Mouse (Mus musculus) intestine, postnatal 0 days (tissue): Measurements from ENCODE around the gene Pbx1. TPM values are rescaled to one million over a fixed set of nuclear protein-coding genes. Genes with fewer than 3 reads are reported as not detected.

ENCODE experiments used
- ATAC-seq: fragments of 200-750 bp; cut with Nextera tagmentation; 2 replicates; pipeline ENCODE4 v1.8.0; 2017; ENCODE audit warnings: mild to moderate bottlenecking, moderate TSS enrichment, moderate library complexity
- H3K27ac ChIP-seq: fragments of 300-500 bp; sonication (generic); 2 replicates; pipeline ENCODE4 v1.5.1; 2014; ENCODE audit warnings: mild to moderate bottlenecking, low read depth, low read length, moderate library complexity
- H3K27me3 ChIP-seq: fragments of 300-500 bp; sonication (generic); replicated peaks from 2 replicates; pipeline ENCODE4 v1.6.1; 2014; ENCODE audit warnings: low read length, mixed read lengths; ENCODE audit not compliant: control insufficient read depth, insufficient read depth
- H3K36me3 ChIP-seq: fragments of 300-500 bp; sonication (generic); 2 replicates; pipeline ENCODE4 v1.6.1; 2014; ENCODE audit warnings: mild to moderate bottlenecking, moderate library complexity; ENCODE audit not compliant: control insufficient read depth, insufficient read depth
- H3K4me1 ChIP-seq: fragments of 300-500 bp; sonication (generic); replicated peaks from 2 replicates; pipeline ENCODE4 v1.6.1; 2014; ENCODE audit warnings: antibody characterized with exemption, low read length, mixed read lengths; ENCODE audit not compliant: control insufficient read depth, insufficient read depth
- H3K4me2 ChIP-seq: fragments of 300-500 bp; sonication (generic); replicated peaks from 2 replicates; pipeline ENCODE4 v1.6.1; 2014; ENCODE audit warnings: low read depth, mild to moderate bottlenecking, moderate library complexity
- H3K4me3 ChIP-seq: fragments of 300-500 bp; sonication (generic); 2 replicates; pipeline ENCODE4 v1.5.1; 2014; ENCODE audit warnings: low read depth, low read length
- H3K9ac ChIP-seq: fragments of 300-500 bp; sonication (generic); 2 replicates; pipeline ENCODE4 v1.6.1; 2014; ENCODE audit warnings: mild to moderate bottlenecking, low read depth, low read length
- H3K9me3 ChIP-seq: fragments of 300-500 bp; sonication (generic); 2 replicates; pipeline ENCODE4 v1.6.1; 2016; ENCODE audit warnings: mixed run types; ENCODE audit not compliant: control insufficient read depth
- CTCF ChIP-seq: sonication (generic); IDR thresholded peaks from 2 replicates; pipeline ENCODE4 v1.5.1; 2016; ENCODE audit warnings: low read depth, mild to moderate bottlenecking, control low read depth, antibody characterized with exemption, moderate library complexity
- WGBS: fragments of 180-500 bp; shearing (Covaris S2); extraction: QIAGEN DNeasy Blood & Tissue Kit; methylation state at CpG from one replicate; pipeline ENCODE4 v1.1.7; 2014; 5-methylcytosine and 5-hydroxymethylcytosine counted together
- polyA plus RNA-seq: library from polyadenylated mRNA; unstranded; fragments of >200 nt; fragmentation: Nextera tagmentation; extraction: Ambion mirVana; gene quantifications from 2 replicates; pipeline ENCODE4 v1.2.1, GENCODE M21; 2015

Gene Pbx1
- polyA plus RNA-seq, 1 experiment from 2014 or later: 9.8 TPM

- Histone ChIP-seq H3K4me2 (no peak overlapping the region), H3K4me3 (no peak overlapping the region), H3K9ac (no peak overlapping the region), H3K4me1 (no peaks in the 10 kb centered on the region), H3K9me3 (no peaks in the 10 kb centered on the region), H3K36me3 (no peaks in the 10 kb centered on the region), H3K27ac (no peak overlapping the region), H3K27me3 (no peaks in the 10 kb centered on the region)
- no peak for ATAC-seq
- no peak for TF ChIP-seq CTCF
- WGBS: 52% methylated on average over 4 of the region's 4 CpGs
Measured at GRCm38 (mm10) chr1:168393456-168393855, 38.6 kb downstream of the Pbx1 start.

GRCm38 (mm10) chr1:168392500-168392853 is 39.6 kb downstream of the Pbx1 start:
- no peak for ATAC-seq
- H3K9ac ChIP-seq: no peak overlapping the region
- WGBS: 64% methylated on average over 5 of the region's 5 CpGs

GRCm38 (mm10) chr1:168391617-168392499 is 40.2 kb downstream of the Pbx1 start:
- Histone ChIP-seq H3K27ac (no peak overlapping the region), H3K4me2 (peak overlapping the region; percentile 35), H3K9me3 (no peaks in the 10 kb centered on the region), H3K27me3 (no peaks in the 10 kb centered on the region), H3K4me1 (no peaks in the 10 kb centered on the region), H3K36me3 (no peaks in the 10 kb centered on the region), H3K9ac (no peak overlapping the region), H3K4me3 (no peak overlapping the region; the same call in 1 of the 2 replicates)
- WGBS: 35% methylated on average over 20 of the region's 20 CpGs
- no peak for ATAC-seq
- TF ChIP-seq CTCF: no peak

More at GRCm38 (mm10) chr1:168392500-168392853, 39.6 kb downstream of the Pbx1 start:
- TF ChIP-seq CTCF: no peak
- Histone ChIP-seq H3K27ac (no peak overlapping the region), H3K9me3 (no peaks in the 10 kb centered on the region), H3K27me3 (no peaks in the 10 kb centered on the region), H3K36me3 (no peaks in the 10 kb centered on the region), H3K4me2 (peak overlapping the region; percentile 35; the same call in 1 of the 2 replicates), H3K4me3 (no peak overlapping the region), H3K4me1 (no peaks in the 10 kb centered on the region)

GRCm38 (mm10) chr1:168390748-168391147 is 41.3 kb downstream of the Pbx1 start:
- no peak overlapping the region for H3K9ac ChIP-seq
- H3K9me3 ChIP-seq: no peaks in the 10 kb centered on the region
- H3K27ac ChIP-seq: no peak overlapping the region
- H3K36me3 ChIP-seq: no peaks in the 10 kb centered on the region
- ATAC-seq: no peak
- H3K4me2 ChIP-seq: no peak overlapping the region
- TF ChIP-seq CTCF: no peak
- H3K4me3 ChIP-seq: no peak overlapping the region
- no peaks in the 10 kb centered on the region for H3K4me1 ChIP-seq
- no peaks in the 10 kb centered on the region for H3K27me3 ChIP-seq

GRCm38 (mm10) chr1:168386159-168386558 is 45.9 kb downstream of the Pbx1 start:
- ATAC-seq: no peak
- no peak overlapping the region for H3K27ac ChIP-seq
- H3K36me3 ChIP-seq: no peaks in the 10 kb centered on the region
- H3K9ac ChIP-seq: no peak overlapping the region
- no peaks in the 10 kb centered on the region for H3K9me3 ChIP-seq
- H3K4me1 ChIP-seq: peaks cover 3% of the 10 kb centered on the region
- no peak overlapping the region for H3K4me3 ChIP-seq
- TF ChIP-seq CTCF: no peak
- H3K27me3 ChIP-seq: no peaks in the 10 kb centered on the region
- no peak overlapping the region for H3K4me2 ChIP-seq
- 83% methylated on average over 6 of the region's 6 CpGs for WGBS

- Histone ChIP-seq H3K4me2 (no peak overlapping the region), H3K27me3 (no peaks in the 10 kb centered on the region), H3K4me3 (no peak overlapping the region), H3K36me3 (no peaks in the 10 kb centered on the region), H3K4me1 (peaks cover 3% of the 10 kb centered on the region), H3K9me3 (no peaks in the 10 kb centered on the region), H3K27ac (no peak overlapping the region), H3K9ac (no peak overlapping the region)
- TF ChIP-seq CTCF: no peak
- ATAC-seq: no peak
- 63% methylated on average over 6 of the region's 6 CpGs for WGBS
Measured at GRCm38 (mm10) chr1:168384594-168384955, 47.5 kb downstream of the Pbx1 start.
